Comparison of ENCODE assay signal across 7 mouse cellular contexts in the genomic region with DNA sequence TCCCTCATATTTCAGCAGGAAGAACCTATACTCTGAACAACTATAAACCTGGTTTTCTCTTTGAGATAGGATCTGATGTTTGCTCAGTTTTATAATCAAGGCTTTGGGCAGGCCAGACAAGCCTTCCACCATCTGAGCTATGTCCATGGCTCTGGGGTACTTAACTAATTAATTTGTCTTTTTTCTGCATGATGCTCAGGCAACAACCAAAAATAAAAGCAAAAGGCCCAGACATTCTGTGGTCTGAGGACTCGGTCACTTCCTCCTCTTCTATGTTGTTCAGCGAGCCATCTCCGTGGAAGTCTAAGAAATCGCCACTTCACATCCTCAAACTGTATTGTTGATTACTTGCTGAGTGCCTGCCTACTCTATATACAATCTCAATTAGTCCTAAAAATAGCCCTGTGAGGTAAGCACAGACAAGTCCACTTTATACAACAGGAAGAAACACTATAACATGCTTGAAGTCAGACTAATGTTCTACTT. TPM values are rescaled to one million over a fixed set of nuclear protein-coding genes. Genes with fewer than 3 reads are reported as not detected.
DNase-seq lines count a peak whose midpoint lies in the region; ATAC-seq and TF ChIP-seq lines count a peak whose summit lies in the region.

No protein-coding gene starts in this region.

- peak overlapping the region; percentile 66 for H3K4me2 ChIP-seq in CH12.LX (ENCODE audit: insufficient read depth, low read depth, poor library complexity, severe bottlenecking)
- H3K4me2 ChIP-seq in heart, embryonic 15.5 days: peak overlapping the region; percentile 73

- H3K9ac ChIP-seq in CH12.LX (ENCODE audit: insufficient read depth, low read depth): peak overlapping the region; percentile 81
- H3K9ac ChIP-seq in heart, embryonic 15.5 days: peak overlapping the region; percentile 97

- no peak for TF ChIP-seq CTCF in CH12.LX (conservative IDR thresholded peaks at IDR 0.05 in 1 of 2, IDR thresholded peaks at IDR 0.05 in 1 of 2; ENCODE audit: low read depth in 2 of 2, low read length in 2 of 2)

- no peaks in the 10 kb centered on the region for H3K27me3 ChIP-seq in CH12.LX (replicated peaks)
- no peaks in the 10 kb centered on the region for H3K27me3 ChIP-seq in heart, embryonic 15.5 days

- dilution Hi-C loops in CH12.LX (cut with MboI; ENCODE audit: extremely low pct_ligation_motif_present, extremely low pct_unique_long_range_greater_than_20kb, low sequenced_read_pairs): no loop called here

- DNase-seq in 416B (ENCODE audit: low read depth): peak; percentile 63
- DNase-seq in CH12.LX (ENCODE audit: extremely low read depth): no peak
- peak; percentile 60 for DNase-seq in lung, postnatal 36 days
- DNase-seq in thymus, postnatal 10 days (ENCODE audit: low spot score in 2 of 2): no peak
- DNase-seq in thymus, postnatal 36 days: no peak
- no peak for DNase-seq in gastrocnemius, postnatal 4 days (ENCODE audit: low spot score in 2 of 2)

- no peak for ATAC-seq in heart, embryonic 15.5 days (replicated peaks; ENCODE audit: insufficient number of reproducible peaks, insufficient read depth, low FRiP score, low read depth)

- H3K4me3 ChIP-seq in CH12.LX (replicated peaks in 1 of 3; ENCODE audit: low read depth in 2 of 3, low read length in 2 of 3, poor library complexity in 1 of 3): peak overlapping the region; percentile 92 to 99 (median 92)
- peak overlapping the region; percentile 79 for H3K4me3 ChIP-seq in heart, embryonic 15.5 days

- H3K9me3 ChIP-seq in CH12.LX (replicated peaks; ENCODE audit: low read length): no peaks in the 10 kb centered on the region
- no peaks in the 10 kb centered on the region for H3K9me3 ChIP-seq in heart, embryonic 15.5 days (replicated peaks)

- in situ Hi-C loops in CH12.LX (cut with MboI; ENCODE audit: low pct_ligation_motif_present, low pct_unique_long_range_greater_than_20kb, low sequenced_read_pairs): no loop called here

- WGBS in heart, embryonic 15.5 days: 3% methylated on average over 4 of the region's 4 CpGs

- peaks cover 4 to 34% of the 10 kb centered on the region in 2 experiments for H3K36me3 ChIP-seq in CH12.LX (replicated peaks in 1 of 2; ENCODE audit: control insufficient read depth in 1 of 2, insufficient read depth in 1 of 2, low read length in 1 of 2)
- H3K36me3 ChIP-seq in heart, embryonic 15.5 days: no peaks in the 10 kb centered on the region

- peaks cover 60% of the 10 kb centered on the region for H3K79me2 ChIP-seq in CH12.LX (replicated peaks; ENCODE audit: control insufficient read depth, extremely low read depth, insufficient read depth, poor library complexity, severe bottlenecking)

- H3K4me1 ChIP-seq in CH12.LX (ENCODE audit: control insufficient read depth in 1 of 2, insufficient read depth in 2 of 2): peaks cover 18 to 58% of the 10 kb centered on the region in 2 experiments
- peaks cover 49% of the 10 kb centered on the region for H3K4me1 ChIP-seq in heart, embryonic 15.5 days (replicated peaks)

- no peak for TF ChIP-seq RAD21 in CH12.LX (IDR thresholded peaks at IDR 0.05; ENCODE audit: low read depth, low read length)

- TF ChIP-seq EP300 in CH12.LX (IDR thresholded peaks at IDR 0.05; ENCODE audit: low read length): no peak; the same call in 1 of the 2 replicates

- no peak for TF ChIP-seq POLR2A in CH12.LX (IDR thresholded peaks at IDR 0.05; ENCODE audit: low read depth, low read length)

- peak overlapping the region; percentile 91 for H3K27ac ChIP-seq in CH12.LX (ENCODE audit: insufficient read depth, low read depth)
- peak overlapping the region; percentile 97 for H3K27ac ChIP-seq in heart, embryonic 15.5 days

TF ChIP-seq in CH12.LX, 34 proteins besides CTCF, POLR2A, EP300 and RAD21:
- TF ChIP-seq CHD1 (IDR thresholded peaks at IDR 0.05; ENCODE audit: low read depth, low read length) (peak; percentile 7; the same call in 1 of the 2 replicates), TCF12 (IDR thresholded peaks at IDR 0.05; ENCODE audit: low read depth, low read length) (no peak), HCFC1 (IDR thresholded peaks at IDR 0.05; ENCODE audit: low read depth, low read length) (no peak), CHD2 (IDR thresholded peaks at IDR 0.05; ENCODE audit: low read length) (no peak), TBP (conservative IDR thresholded peaks at IDR 0.05; ENCODE audit: low read depth, low read length) (peak; percentile 43; the same call in 1 of the 2 replicates), MAFK (IDR thresholded peaks at IDR 0.05; ENCODE audit: insufficient replicate concordance, low read length) (no peak), SIN3A (IDR thresholded peaks at IDR 0.05; ENCODE audit: low read length) (no peak)

RNA-seq across cellular contexts. Expression of a gene that starts 2.0 kb away (rescaled TPM):
- total RNA-seq in CH12.LX (2012; rRNA removed) (39.5 and 46.6 TPM in 2 replicates), CH12.LX (2014; rRNA removed) (59.6 and 66.6 TPM in 2 replicates)
- polyA plus RNA-seq in CH12.LX (2012; ENCODE audit: insufficient read length, low read depth): 72.4 and 80.2 TPM in 2 replicates
- 53.7 and 59.5 TPM in 2 replicates for polyA plus RNA-seq in heart, embryonic 15.5 days (2015; fragmentation: Nextera tagmentation; extraction: Ambion mirVana)
- total RNA-seq in gastrocnemius, postnatal 4 days (2021): 10 to 100 TPM; 89.0 to 91.4 TPM

Comparison
In these comparisons a context has a peak if more than half of its experiments do, and no peak if none do; other contexts are left out.
1. DNase-seq: peak in 416B (single experiment) and lung, postnatal 36 days (single experiment); none in CH12.LX (single experiment), thymus, postnatal 10 days (0 of 2), thymus, postnatal 36 days (0 of 2) and gastrocnemius, postnatal 4 days (0 of 2).